Mouse (Mus musculus) forebrain, embryonic 12.5 days (tissue): ENCODE data around the gene Wdr31. TPM values are rescaled to one million over a fixed set of nuclear protein-coding genes. Genes with fewer than 3 reads are reported as not detected.

Source experiments
- ATAC-seq: fragments of 200-750 bp; cut with Nextera tagmentation; 2 replicates; pipeline ENCODE4 v1.8.0; 2017; ENCODE audit warnings: moderate TSS enrichment; ENCODE audit not compliant: low FRiP score
- H3K27ac ChIP-seq: fragments of 300-500 bp; sonication (generic); 2 replicates; pipeline ENCODE4 v1.5.1; 2016; ENCODE audit warnings: mild to moderate bottlenecking
- H3K27me3 ChIP-seq: fragments of 300-500 bp; sonication (generic); 2 replicates; pipeline ENCODE4 v1.6.1; 2016; ENCODE audit warnings: mild to moderate bottlenecking
- H3K36me3 ChIP-seq: fragments of 300-500 bp; sonication (generic); replicated peaks from 2 replicates; pipeline ENCODE4 v1.6.1; 2016; ENCODE audit warnings: mild to moderate bottlenecking
- H3K4me1 ChIP-seq: fragments of 300-500 bp; sonication (generic); 2 replicates; pipeline ENCODE4 v1.6.1; 2016
- H3K4me2 ChIP-seq: fragments of 300-500 bp; sonication (generic); 2 replicates; pipeline ENCODE4 v1.6.1; 2016; ENCODE audit warnings: mild to moderate bottlenecking, moderate library complexity
- H3K4me3 ChIP-seq: fragments of 300-500 bp; sonication (generic); replicated peaks from 2 replicates; pipeline ENCODE4 v1.5.1; 2016; ENCODE audit warnings: mild to moderate bottlenecking
- H3K9ac ChIP-seq: fragments of 300-500 bp; sonication (generic); 2 replicates; pipeline ENCODE4 v1.6.1; 2016; ENCODE audit warnings: mild to moderate bottlenecking
- H3K9me3 ChIP-seq: fragments of 300-500 bp; sonication (generic); 2 replicates; pipeline ENCODE4 v1.6.1; 2016
- WGBS: fragments of 180-500 bp; shearing (Covaris S2); methylation state at CpG from one replicate; pipeline ENCODE4 v1.1.7; 2016; 5-methylcytosine and 5-hydroxymethylcytosine counted together
- polyA plus RNA-seq: library from polyadenylated mRNA; unstranded; fragments of >200 nt; fragmentation: Nextera tagmentation; extraction: Ambion mirVana; gene quantifications from 2 replicates; pipeline ENCODE4 v1.2.1, GENCODE M21; 2016

The Wdr31 gene
- polyA plus RNA-seq, 1 experiment from 2014 or later: 14.8 TPM

DNA sequence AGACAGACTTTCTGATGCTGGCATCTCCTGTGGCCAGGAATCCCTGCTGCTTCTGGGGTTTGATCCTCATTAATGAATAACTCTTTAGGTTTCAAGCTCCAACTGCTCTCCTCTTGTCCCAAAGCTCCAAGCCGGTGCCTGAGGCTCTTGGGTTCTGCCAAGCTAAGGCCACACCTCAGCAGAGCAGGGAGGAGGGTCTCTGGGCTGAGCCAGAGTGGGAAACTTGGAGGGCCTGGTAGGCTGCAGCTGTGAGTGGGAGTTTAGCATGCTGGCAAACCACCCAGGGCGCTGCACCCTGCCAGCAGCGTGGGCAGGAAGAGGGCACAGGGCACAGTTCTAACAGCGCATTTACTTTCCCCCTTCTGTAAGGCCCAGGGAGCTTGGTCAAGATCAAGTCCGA is 38.1 kb upstream of the Wdr31 start:
- Histone ChIP-seq H3K27ac (no peak overlapping the region), H3K9me3 (no peaks in the 10 kb centered on the region), H3K27me3 (no peaks in the 10 kb centered on the region), H3K4me1 (no peaks in the 10 kb centered on the region), H3K4me2 (no peak overlapping the region), H3K4me3 (no peak overlapping the region), H3K36me3 (peaks cover 63% of the 10 kb centered on the region), H3K9ac (no peak overlapping the region)
- no peak for ATAC-seq
- WGBS: 93% methylated on average over 5 of the region's 5 CpGs

DNA sequence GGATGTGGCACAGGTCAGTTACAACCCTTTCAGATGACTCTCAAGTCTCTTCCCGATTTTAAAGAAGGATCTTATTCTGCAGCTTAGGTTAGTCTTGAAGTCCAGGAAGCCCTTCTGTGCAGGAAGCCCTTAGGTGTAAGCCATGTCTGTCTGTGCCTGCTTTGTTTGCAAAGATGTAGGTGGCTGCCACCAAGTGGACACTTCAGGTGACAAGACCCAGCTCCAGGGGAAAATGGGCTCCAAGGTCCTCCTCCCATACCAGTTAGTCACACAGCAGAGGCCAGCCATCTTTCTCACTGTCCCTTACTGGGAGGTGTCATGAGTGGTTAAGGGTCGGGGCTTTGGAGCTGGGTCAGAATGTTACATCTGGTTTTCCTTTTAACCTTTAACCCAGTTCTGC is 36.1 kb upstream of the Wdr31 start:
- ATAC-seq: no peak
- Histone ChIP-seq H3K27me3 (no peaks in the 10 kb centered on the region), H3K4me3 (no peak overlapping the region), H3K36me3 (peaks cover 46% of the 10 kb centered on the region), H3K27ac (no peak overlapping the region), H3K4me2 (no peak overlapping the region), H3K9me3 (no peaks in the 10 kb centered on the region), H3K4me1 (peaks cover 3% of the 10 kb centered on the region; the same call in 1 of the 2 replicates), H3K9ac (no peak overlapping the region)
- WGBS: 65% methylated on average over 2 of the region's 2 CpGs

DNA sequence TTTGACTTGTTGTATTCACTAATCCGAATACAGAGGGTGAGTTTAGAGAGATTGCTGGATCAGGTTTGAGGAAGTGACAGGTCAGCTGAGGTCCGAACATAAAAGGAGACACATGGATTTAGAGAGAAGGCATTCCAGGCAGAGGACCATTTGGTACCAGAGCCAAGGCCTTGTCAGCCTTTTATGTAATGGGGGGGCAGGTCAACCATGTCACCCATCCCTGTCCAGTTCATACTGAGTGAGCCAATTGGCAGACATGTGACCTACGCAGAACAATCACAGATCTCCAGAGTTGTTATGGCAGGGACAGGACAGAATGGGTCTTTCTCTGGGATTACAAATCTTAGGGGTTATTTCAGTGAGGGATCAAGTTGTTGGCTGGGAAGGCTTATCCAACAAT is 35.3 kb upstream of the Wdr31 start:
- H3K4me1 ChIP-seq: peaks cover 8% of the 10 kb centered on the region
- no peaks in the 10 kb centered on the region for H3K27me3 ChIP-seq
- no peak overlapping the region for H3K9ac ChIP-seq
- peaks cover 38% of the 10 kb centered on the region for H3K36me3 ChIP-seq
- no peak overlapping the region for H3K4me3 ChIP-seq
- no peak overlapping the region for H3K27ac ChIP-seq
- H3K9me3 ChIP-seq: no peaks in the 10 kb centered on the region
- no peak for ATAC-seq
- 84% methylated on average over 3 of the region's 3 CpGs for WGBS
- H3K4me2 ChIP-seq: no peak overlapping the region

DNA sequence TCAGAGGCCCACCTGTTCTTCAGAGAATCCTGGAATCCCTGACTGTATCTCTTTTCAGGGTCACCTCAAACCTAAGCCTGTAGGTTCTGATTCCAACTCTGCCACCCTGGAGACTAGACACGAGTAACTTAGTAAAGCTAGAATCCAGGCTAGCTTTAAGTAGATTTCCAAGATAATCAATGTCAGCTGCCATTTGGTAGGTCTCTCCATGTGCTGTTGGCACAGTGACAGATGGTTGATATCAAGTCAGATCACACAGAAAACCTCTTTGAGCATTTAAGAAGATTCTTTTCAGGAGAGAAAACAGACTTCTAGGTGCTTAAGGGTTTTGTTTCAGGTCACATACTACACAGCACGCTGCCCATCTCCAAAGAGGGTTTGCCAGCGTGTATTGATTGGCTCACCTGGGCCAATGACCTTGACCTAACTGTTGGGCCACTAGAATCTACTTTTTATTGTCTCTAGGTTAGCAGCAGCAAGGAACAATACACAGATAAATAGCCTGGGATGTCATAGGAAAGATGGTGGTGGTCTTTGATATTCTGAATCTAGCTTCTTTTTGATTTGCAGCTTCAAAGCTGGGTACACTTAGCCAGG is 32.8 kb upstream of the Wdr31 start, which contains the start of gene Hdhd3:
Gene Hdhd3, minus strand, starts transcription at position 94 of the 597 bp plus-strand sequence.
- peak within 1 kb of the TSS; percentile 72 for H3K4me2 ChIP-seq
- no peak within 1 kb of the TSS for H3K27ac ChIP-seq
- WGBS: 82% methylated on average over 3 of the region's 3 CpGs

DNA sequence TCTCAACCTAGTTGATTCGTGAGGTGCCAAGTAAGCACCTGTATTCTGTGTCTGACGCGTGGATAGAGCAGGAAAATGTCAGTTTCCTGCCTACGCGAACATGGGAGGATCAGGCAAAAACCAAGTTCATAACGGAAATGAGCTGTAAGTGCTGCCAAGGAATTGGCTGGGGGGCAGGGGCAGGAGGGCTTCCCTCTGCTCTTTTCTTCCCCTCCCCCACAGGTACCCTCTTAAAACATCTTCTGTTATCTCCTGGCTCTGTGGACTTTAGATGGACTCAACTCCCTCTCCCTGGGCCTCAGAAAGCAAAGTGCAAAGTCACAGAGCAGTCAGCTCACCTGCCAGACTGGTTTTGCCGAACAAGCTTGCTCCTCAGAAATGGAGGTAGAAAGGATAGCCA is 32.3 kb upstream of the Wdr31 start:
- Histone ChIP-seq H3K4me3 (no peak overlapping the region), H3K27me3 (no peaks in the 10 kb centered on the region), H3K36me3 (peaks cover 21% of the 10 kb centered on the region), H3K27ac (no peak overlapping the region), H3K4me1 (peaks cover 8% of the 10 kb centered on the region), H3K9ac (no peak overlapping the region), H3K4me2 (no peak overlapping the region), H3K9me3 (no peaks in the 10 kb centered on the region)
- 84% methylated on average over 7 of the region's 7 CpGs for WGBS
- ATAC-seq: no peak

More for the DNA sequence above, 32.8 kb upstream of the Wdr31 start, which contains the start of gene Hdhd3:
- Histone ChIP-seq H3K4me3 (peak within 1 kb of the TSS; percentile 74), H3K36me3 (peaks cover 24% of the 10 kb centered on the region), H3K9me3 (no peaks in the 10 kb centered on the region), H3K9ac (peak within 1 kb of the TSS; percentile 71), H3K4me1 (peaks cover 8% of the 10 kb centered on the region), H3K27me3 (no peaks in the 10 kb centered on the region)
- no peak for ATAC-seq

DNA sequence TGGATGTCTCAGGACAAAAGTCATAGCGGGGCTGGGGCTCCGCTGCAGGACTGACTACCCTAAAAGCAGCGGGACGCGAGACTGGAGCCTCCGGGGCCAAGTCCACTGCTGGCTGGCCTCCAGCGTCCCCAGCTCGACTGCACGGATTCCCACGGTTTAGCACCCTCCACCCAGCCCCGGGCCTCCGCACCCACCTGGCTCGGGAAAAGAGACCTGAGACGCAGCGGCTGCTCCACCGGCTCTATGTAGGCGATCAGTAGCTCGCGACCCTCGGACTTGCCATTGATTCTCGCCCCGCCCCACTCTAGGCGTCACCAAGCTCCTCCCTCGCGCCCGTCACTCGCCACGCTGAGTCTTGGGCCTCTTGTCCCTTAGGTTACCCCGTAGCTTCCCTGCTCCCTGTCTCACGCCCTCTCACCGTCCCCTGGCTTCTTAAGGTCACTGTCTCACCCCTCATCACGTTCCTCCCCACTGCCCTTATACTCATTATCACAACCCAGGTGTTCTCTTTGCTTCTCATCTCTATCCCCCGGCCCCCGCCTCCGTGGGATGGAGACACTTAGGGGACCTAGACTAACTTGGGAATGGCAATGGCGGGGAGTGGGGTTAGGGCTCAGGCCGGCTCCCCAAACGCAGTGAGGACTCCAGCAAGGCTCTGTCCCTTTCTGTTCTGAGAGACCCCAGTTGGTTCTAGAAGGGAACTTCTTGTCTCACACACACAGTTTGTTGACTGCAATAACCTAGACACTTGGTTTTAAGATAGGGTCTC is 31.5 kb upstream of the Wdr31 start:
- H3K9ac ChIP-seq: peak overlapping the region; percentile 71
- peak overlapping the region; percentile 74 for H3K4me3 ChIP-seq
- no peaks in the 10 kb centered on the region for H3K27me3 ChIP-seq
- ATAC-seq: peak; percentile 97
- no peak overlapping the region for H3K27ac ChIP-seq
- WGBS: 3% methylated on average over 38 of the region's 38 CpGs
- H3K4me2 ChIP-seq: peak overlapping the region; percentile 72
- H3K36me3 ChIP-seq: peaks cover 17% of the 10 kb centered on the region
- H3K9me3 ChIP-seq: no peaks in the 10 kb centered on the region
- peaks cover 8% of the 10 kb centered on the region for H3K4me1 ChIP-seq

DNA sequence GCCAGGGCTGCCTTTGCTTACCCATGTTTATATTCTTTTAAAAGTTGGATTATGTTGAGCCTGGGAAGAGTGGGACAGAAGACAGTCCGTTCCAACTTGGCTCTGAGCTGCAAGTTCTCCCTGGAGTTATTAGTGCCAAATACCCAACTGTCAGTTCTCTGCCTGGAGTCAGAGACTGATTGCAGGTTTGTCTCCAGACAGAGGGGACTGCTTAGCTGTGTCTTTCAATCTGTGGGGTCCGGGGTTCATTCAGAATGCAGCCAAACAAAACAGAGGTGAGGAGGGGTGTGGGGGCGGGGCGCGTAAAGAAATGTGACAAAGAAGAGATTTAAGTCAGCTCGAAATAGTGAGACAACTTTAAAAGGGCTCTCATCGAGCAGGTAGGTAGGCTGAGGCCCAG is 30.8 kb upstream of the Wdr31 start:
- peaks cover 17% of the 10 kb centered on the region for H3K36me3 ChIP-seq
- no peak overlapping the region for H3K27ac ChIP-seq
- H3K4me2 ChIP-seq: peak overlapping the region; percentile 72
- peak overlapping the region; percentile 71 for H3K9ac ChIP-seq
- H3K4me1 ChIP-seq: peaks cover 8% of the 10 kb centered on the region
- H3K4me3 ChIP-seq: peak overlapping the region; percentile 74
- no peaks in the 10 kb centered on the region for H3K27me3 ChIP-seq
- WGBS: 3% methylated on average over 7 of the region's 7 CpGs
- ATAC-seq: peak; percentile 30
- no peaks in the 10 kb centered on the region for H3K9me3 ChIP-seq

DNA sequence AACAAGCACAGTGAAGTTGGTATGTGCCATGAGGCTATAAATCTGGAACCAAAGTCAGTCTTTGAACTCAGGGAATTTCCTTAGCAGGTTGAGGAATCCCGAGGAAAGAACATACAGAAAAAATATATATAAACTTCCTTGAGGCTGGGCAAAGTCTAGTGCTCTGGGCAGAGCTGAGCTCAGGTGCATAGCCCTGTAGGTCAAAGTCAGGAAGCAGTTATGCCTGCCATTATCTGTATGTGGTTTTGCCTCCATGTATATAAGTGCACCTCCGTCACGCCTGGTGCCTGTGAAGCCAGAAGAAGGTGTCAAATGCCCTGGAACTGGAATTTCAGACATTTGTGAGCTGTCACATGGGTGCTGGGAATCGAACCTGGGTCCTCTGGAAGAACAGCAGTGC is 30.1 kb upstream of the Wdr31 start:
- ATAC-seq: no peak
- Histone ChIP-seq H3K27me3 (no peaks in the 10 kb centered on the region), H3K36me3 (peaks cover 17% of the 10 kb centered on the region), H3K4me2 (no peak overlapping the region), H3K4me3 (0 out of 2 replicates have a peak overlapping the region, but pooled peaks have one; percentile 74), H3K27ac (no peak overlapping the region), H3K9ac (no peak overlapping the region), H3K9me3 (no peaks in the 10 kb centered on the region), H3K4me1 (peaks cover 8% of the 10 kb centered on the region)
- WGBS: 91% methylated on average over 4 of the region's 4 CpGs

DNA sequence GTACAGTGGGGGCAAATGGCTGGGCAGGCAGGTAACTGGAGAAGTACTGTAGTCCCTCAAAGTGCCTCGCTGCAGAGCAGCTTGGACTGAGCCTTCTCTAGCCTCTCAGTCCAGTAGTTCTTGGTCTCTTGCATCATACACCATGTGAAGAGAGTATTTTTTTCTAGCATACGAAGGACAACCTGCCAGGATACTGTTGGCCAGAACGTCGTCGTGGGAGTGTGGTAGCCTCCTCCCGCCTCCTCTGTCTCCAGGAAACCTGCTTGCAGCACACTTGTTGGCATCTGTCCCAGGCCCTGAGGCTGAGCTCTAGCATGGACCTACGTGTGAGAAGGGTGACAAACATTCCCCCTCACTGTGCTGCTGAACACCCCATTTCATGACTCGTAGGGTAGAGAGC is 26.1 kb upstream of the Wdr31 start:
- no peak overlapping the region for H3K4me3 ChIP-seq
- no peaks in the 10 kb centered on the region for H3K9me3 ChIP-seq
- no peak overlapping the region for H3K4me2 ChIP-seq
- H3K27ac ChIP-seq: no peak overlapping the region
- WGBS: 80% methylated on average over 8 of the region's 8 CpGs
- H3K4me1 ChIP-seq: peaks cover 6% of the 10 kb centered on the region
- H3K27me3 ChIP-seq: no peaks in the 10 kb centered on the region
- no peak overlapping the region for H3K9ac ChIP-seq
- H3K36me3 ChIP-seq: peaks cover 17% of the 10 kb centered on the region
- ATAC-seq: no peak

DNA sequence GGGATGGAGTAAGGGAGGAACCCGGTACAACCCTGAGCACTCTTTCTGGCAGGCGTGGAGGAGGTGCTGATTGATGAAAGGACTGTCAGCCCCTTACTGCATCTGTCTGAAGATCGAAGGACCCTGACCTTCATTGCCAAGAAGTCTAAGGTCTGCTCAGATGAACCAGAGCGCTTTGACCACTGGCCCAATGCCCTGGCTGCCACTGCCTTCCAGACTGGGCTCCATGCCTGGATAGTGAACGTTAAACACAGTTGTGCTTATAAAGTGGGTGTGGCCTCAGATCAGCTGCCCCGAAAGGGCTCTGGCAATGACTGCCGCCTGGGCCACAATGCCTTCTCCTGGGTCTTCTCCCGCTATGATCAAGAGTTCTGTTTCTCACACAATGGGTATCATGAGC is 25.2 kb upstream of the Wdr31 start:
- Histone ChIP-seq H3K27me3 (no peaks in the 10 kb centered on the region), H3K9me3 (no peaks in the 10 kb centered on the region), H3K4me1 (no peaks in the 10 kb centered on the region), H3K4me3 (no peak overlapping the region), H3K36me3 (peaks cover 17% of the 10 kb centered on the region), H3K4me2 (no peak overlapping the region), H3K27ac (no peak overlapping the region), H3K9ac (no peak overlapping the region)
- ATAC-seq: no peak
- WGBS: 83% methylated on average over 8 of the region's 8 CpGs

DNA sequence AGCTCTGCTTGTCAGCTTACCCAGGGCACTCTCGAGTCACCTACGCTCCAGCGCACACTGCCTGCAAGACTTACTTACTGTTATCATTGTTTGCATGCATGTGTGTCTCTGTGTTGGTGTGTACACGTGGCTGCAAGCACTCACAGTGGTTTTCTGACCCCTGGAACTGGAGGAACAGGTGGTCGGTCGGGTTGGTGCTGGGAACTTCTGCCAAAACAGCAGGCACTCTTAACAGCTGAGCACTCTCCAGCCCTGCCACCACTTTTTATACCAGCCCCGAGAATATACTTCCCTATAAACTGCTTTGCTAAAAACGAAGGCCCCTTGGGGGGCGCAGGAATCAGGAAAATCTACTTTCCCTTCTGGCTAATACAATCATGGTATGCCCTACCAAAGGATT is 23.5 kb upstream of the Wdr31 start:
- whole genome bisulfite sequencing: 74% methylated on average over 9 of the region's 9 CpGs
- no peak for ATAC-seq
- no peaks in the 10 kb centered on the region for H3K4me1 ChIP-seq
- H3K4me3 ChIP-seq: no peak overlapping the region
- no peaks in the 10 kb centered on the region for H3K9me3 ChIP-seq
- H3K27ac ChIP-seq: no peak overlapping the region
- H3K4me2 ChIP-seq: no peak overlapping the region
- H3K9ac ChIP-seq: no peak overlapping the region
- peaks cover 13% of the 10 kb centered on the region for H3K36me3 ChIP-seq
- no peaks in the 10 kb centered on the region for H3K27me3 ChIP-seq

DNA sequence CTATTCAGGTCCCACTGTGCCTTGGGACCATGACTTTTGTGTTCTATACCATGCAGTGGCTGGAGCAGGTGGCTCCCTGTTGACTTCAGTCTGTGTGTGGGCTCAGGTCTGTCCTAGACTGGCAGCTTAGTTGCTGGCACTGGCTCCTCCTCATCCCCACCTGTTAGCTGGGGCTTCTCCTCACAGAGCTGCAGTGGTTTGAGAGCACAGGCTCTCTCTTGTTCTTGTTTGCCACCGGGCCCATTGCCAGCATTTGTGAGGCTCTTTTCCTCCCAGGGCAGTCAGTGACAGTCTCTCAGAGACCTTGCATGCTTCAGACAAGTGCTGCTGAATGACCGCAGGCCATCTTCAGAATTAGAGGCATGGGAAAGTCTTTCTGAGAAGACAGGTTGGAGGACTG is 22.0 kb upstream of the Wdr31 start:
- ATAC-seq: no peak
- WGBS: 85% methylated on average over 2 of the region's 2 CpGs
- H3K36me3 ChIP-seq: 0 out of 2 replicates have a peak, but pooled peaks cover under 1% of the 10 kb centered on the region
- H3K4me2 ChIP-seq: no peak overlapping the region
- no peak overlapping the region for H3K4me3 ChIP-seq
- no peak overlapping the region for H3K9ac ChIP-seq
- H3K27ac ChIP-seq: no peak overlapping the region
- no peaks in the 10 kb centered on the region for H3K27me3 ChIP-seq
- no peaks in the 10 kb centered on the region for H3K4me1 ChIP-seq
- no peaks in the 10 kb centered on the region for H3K9me3 ChIP-seq

DNA sequence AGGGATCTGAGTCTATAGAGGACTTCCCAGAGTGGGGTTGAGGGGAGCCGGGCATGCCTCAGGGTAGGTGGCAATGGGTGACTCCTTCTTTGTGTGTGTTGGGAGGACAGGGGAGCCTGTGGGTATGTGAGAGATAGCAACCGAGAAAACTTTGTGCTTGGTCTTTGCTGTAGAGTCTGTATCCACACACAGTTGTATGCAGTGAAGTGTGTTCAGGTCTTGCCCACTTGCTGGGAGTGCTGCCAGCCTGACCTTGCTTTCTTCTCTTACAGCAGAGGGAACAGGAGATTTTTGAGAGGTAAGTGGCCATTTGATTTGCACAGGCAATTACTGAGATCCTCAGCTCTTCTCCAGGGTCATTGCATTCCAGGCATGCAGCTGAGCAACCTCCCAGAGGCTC is 17.2 kb upstream of the Wdr31 start:
- Histone ChIP-seq H3K4me2 (no peak overlapping the region), H3K27ac (no peak overlapping the region), H3K36me3 (no peaks in the 10 kb centered on the region), H3K27me3 (no peaks in the 10 kb centered on the region), H3K9me3 (no peaks in the 10 kb centered on the region), H3K9ac (no peak overlapping the region), H3K4me1 (no peaks in the 10 kb centered on the region), H3K4me3 (no peak overlapping the region)
- ATAC-seq: no peak
- WGBS: 95% methylated on average over 2 of the region's 2 CpGs
